Mouse (Mus musculus) limb, embryonic 14.5 days (tissue): Measurements from ENCODE around the gene Ank2. TPM values are rescaled to one million over a fixed set of nuclear protein-coding genes. Genes with fewer than 3 reads are reported as not detected.

Experiments
- ATAC-seq: fragments of 200-750 bp; cut with Nextera tagmentation; 2 replicates; pipeline ENCODE4 v1.8.0; 2017; ENCODE audit warnings: low read depth, moderate number of reproducible peaks, moderate TSS enrichment; ENCODE audit not compliant: low FRiP score
- DNase-seq: peaks from one replicate; pipeline ENCODE4 v3.0.0-alpha.2; 2015; ENCODE audit warnings: low spot score
- H3K27ac ChIP-seq: fragments of 300-500 bp; sonication (generic); replicated peaks from 2 replicates; pipeline ENCODE4 v1.5.1; 2014; ENCODE audit warnings: low read depth, mild to moderate bottlenecking, low read length, moderate library complexity, mixed read lengths
- H3K27me3 ChIP-seq: fragments of 300-500 bp; sonication (generic); 2 replicates; pipeline ENCODE4 v1.6.1; 2014; ENCODE audit warnings: low read length, mixed read lengths; ENCODE audit not compliant: control insufficient read depth, insufficient read depth
- H3K36me3 ChIP-seq: fragments of 300-500 bp; sonication (generic); 2 replicates; pipeline ENCODE4 v1.6.1; 2014; ENCODE audit warnings: mild to moderate bottlenecking, low read length, moderate library complexity, mixed read lengths; ENCODE audit not compliant: control insufficient read depth, insufficient read depth
- H3K4me1 ChIP-seq: fragments of 300-500 bp; sonication (generic); 2 replicates; pipeline ENCODE4 v1.6.1; 2014; ENCODE audit warnings: antibody characterized with exemption, low read length, mixed read lengths; ENCODE audit not compliant: control insufficient read depth, insufficient read depth
- H3K4me2 ChIP-seq: fragments of 300-500 bp; sonication (generic); replicated peaks from 2 replicates; pipeline ENCODE4 v1.6.1; 2014; ENCODE audit warnings: low read depth, mild to moderate bottlenecking, low read length, moderate library complexity; ENCODE audit not compliant: severe bottlenecking
- H3K4me3 ChIP-seq: fragments of 300-500 bp; sonication (generic); replicated peaks from 2 replicates; pipeline ENCODE4 v1.5.1; 2014; ENCODE audit warnings: low read length
- H3K9ac ChIP-seq: fragments of 300-500 bp; sonication (generic); 2 replicates; pipeline ENCODE4 v1.6.1; 2014; ENCODE audit warnings: mild to moderate bottlenecking, low read depth, low read length, moderate library complexity; ENCODE audit not compliant: severe bottlenecking
- H3K9me3 ChIP-seq: fragments of 300-500 bp; sonication (generic); 2 replicates; pipeline ENCODE4 v1.6.1; 2016; ENCODE audit warnings: low read length; ENCODE audit not compliant: control insufficient read depth
- POLR2A ChIP-seq: fragments of 200-500 bp; IDR thresholded peaks from 2 replicates; pipeline ENCODE4 v1.8.0; 2012; ENCODE audit warnings: inconsistent platforms, mild to moderate bottlenecking, moderate library complexity, borderline replicate concordance; ENCODE audit not compliant: insufficient read depth, insufficient read length; ENCODE audit errors: extremely low read depth
- WGBS: fragments of 180-500 bp; shearing (Covaris S2); extraction: QIAGEN DNeasy Blood & Tissue Kit; methylation state at CpG from one replicate; pipeline ENCODE4 v1.1.7; 2014; 5-methylcytosine and 5-hydroxymethylcytosine counted together
- polyA plus RNA-seq, 2 experiments: library from polyadenylated mRNA; depleted of rRNA in 1 of 2; stranded (reverse) in 1 of 2; unstranded in 1 of 2; fragments of >200 nt; fragmentation: Nextera tagmentation in 1 of 2; extraction: Ambion mirVana in 1 of 2; gene quantifications; 2 replicates each; pipeline versions ENCODE4 v1.2.1 to v1.2.3; 2012 to 2014

The Ank2 gene
- polyA plus RNA-seq, 2 experiments: 33.0 to 41.6 TPM

DNA sequence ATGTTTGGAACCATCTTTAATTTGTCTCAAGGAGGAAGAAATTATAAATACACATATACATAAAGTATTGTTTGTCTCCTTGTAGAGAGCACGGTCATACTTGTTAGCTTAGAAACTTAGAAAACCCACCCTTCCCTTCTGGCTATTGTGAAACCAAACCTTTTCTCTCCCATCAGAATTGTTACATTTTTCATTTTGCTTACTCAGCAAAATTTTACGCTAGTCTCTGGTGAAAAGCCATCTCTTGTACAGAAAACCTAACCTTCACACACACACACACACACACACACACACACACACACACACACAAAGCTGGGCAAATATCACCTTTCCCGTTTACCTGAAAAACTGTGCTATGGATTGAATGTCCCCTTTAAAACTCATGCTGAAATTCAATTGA lies 217.8 kb downstream of the Ank2 start:
- Histone ChIP-seq H3K36me3 (no peaks in the 10 kb centered on the region), H3K9ac (no peak overlapping the region), H3K4me2 (no peak overlapping the region), H3K27ac (no peak overlapping the region), H3K4me3 (no peak overlapping the region), H3K9me3 (no peaks in the 10 kb centered on the region), H3K4me1 (no peaks in the 10 kb centered on the region), H3K27me3 (no peaks in the 10 kb centered on the region)
- ATAC-seq: no peak
- 87% methylated on average over 3 of the region's 3 CpGs for WGBS
- no peak for DNase-seq
- no peak for TF ChIP-seq POLR2A

DNA sequence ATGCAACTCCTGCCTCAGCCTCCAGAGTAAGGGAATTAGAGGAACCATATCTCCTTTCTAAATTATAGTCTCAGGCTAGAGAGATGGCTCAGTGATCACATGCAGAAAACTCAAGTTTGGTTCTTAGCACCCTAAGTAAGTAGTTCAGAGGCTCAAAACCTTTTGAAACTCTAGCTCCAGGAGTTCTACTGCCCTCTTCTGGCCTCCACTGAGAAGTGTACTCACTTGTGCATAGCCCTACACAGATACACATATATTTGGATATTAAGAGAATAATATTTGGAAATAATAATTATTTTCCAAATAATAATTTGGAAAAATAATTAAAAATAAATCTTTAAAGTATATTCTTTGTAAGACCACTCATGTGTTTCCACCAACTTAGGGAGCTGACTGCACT lies 218.8 kb downstream of the Ank2 start:
- DNase-seq (no peak), ATAC-seq (no peak)
- Histone ChIP-seq H3K4me1 (no peaks in the 10 kb centered on the region), H3K4me3 (no peak overlapping the region), H3K27ac (no peak overlapping the region), H3K4me2 (no peak overlapping the region), H3K9ac (no peak overlapping the region), H3K9me3 (no peaks in the 10 kb centered on the region), H3K36me3 (no peaks in the 10 kb centered on the region), H3K27me3 (no peaks in the 10 kb centered on the region)
- no peak for TF ChIP-seq POLR2A

DNA sequence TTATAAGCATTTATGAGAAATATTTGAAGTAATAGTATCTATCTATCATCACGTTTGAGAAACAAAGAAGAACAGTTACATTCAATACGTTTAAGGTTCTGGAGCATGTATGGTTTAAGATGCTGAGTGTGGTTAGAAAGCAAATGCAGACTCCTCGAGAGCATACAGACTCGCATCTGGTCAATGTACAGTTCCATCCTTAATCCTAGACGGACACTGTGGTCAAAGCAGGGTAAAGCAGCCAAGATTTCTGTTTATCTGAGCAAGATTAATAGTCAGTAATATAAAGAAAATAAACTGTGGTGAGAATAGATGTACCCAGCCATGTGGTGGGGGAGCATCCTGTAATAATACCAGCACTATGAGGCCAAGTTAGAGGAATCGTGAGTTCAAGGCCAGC lies 223.2 kb downstream of the Ank2 start:
- no peaks in the 10 kb centered on the region for H3K4me1 ChIP-seq
- no peak for TF ChIP-seq POLR2A
- no peak overlapping the region for H3K27ac ChIP-seq
- no peaks in the 10 kb centered on the region for H3K36me3 ChIP-seq
- H3K4me2 ChIP-seq: no peak overlapping the region
- DNase-seq (no peak), ATAC-seq (no peak)
- no peak overlapping the region for H3K9ac ChIP-seq
- 83% methylated on average over 6 of the region's 6 CpGs for WGBS
- H3K4me3 ChIP-seq: no peak overlapping the region
- no peaks in the 10 kb centered on the region for H3K9me3 ChIP-seq
- no peaks in the 10 kb centered on the region for H3K27me3 ChIP-seq

DNA sequence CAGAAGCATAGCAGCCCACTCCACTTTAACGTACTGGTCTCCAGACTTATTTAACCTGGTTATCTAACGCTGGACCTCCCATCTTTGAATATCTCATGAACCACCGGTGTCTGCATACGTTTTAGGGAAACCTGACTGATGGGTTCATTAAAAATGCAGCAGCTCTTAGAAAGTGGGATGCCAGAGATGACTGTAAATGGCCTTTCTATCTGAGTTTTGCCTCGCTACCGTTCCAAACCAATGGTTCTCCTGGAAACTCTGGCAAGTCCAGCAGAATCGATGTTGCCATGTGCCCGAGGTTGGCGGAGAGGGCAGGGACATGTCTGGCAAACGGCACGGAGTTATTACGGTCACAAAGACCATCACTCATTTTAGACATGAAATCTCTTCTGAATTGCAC lies 226.3 kb downstream of the Ank2 start:
- no peak overlapping the region for H3K27ac ChIP-seq
- TF ChIP-seq POLR2A: no peak
- no peaks in the 10 kb centered on the region for H3K27me3 ChIP-seq
- no peak overlapping the region for H3K4me2 ChIP-seq
- no peaks in the 10 kb centered on the region for H3K36me3 ChIP-seq
- 86% methylated on average over 12 of the region's 12 CpGs for WGBS
- no peak overlapping the region for H3K9ac ChIP-seq
- H3K4me3 ChIP-seq: no peak overlapping the region
- DNase-seq (no peak), ATAC-seq (no peak)
- no peaks in the 10 kb centered on the region for H3K9me3 ChIP-seq
- H3K4me1 ChIP-seq: no peaks in the 10 kb centered on the region

DNA sequence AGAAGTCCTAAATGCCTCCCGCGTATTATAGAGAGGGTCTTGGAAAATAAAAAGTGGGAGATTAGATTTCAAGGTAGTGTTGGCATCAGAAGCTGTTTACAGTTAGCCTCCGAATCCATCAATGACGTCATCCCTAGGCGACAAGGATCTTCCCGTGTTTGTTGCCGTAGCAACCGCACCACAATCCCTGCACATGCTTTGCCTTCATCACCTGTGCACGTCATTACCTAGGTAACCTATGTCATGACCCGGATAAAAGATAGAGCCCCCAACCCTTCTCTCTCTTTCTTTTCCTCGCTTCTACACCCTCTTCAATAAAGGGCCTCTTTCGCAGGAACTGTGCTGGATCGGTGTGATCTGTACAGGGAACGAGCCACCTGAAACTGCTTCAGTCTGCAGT lies 229.5 kb downstream of the Ank2 start:
- TF ChIP-seq POLR2A: no peak
- ATAC-seq (no peak), DNase-seq (no peak)
- Histone ChIP-seq H3K4me3 (no peak overlapping the region), H3K9ac (no peak overlapping the region), H3K4me1 (no peaks in the 10 kb centered on the region), H3K36me3 (no peaks in the 10 kb centered on the region), H3K27ac (no peak overlapping the region), H3K27me3 (no peaks in the 10 kb centered on the region), H3K9me3 (no peaks in the 10 kb centered on the region), H3K4me2 (no peak overlapping the region)
- WGBS: 85% methylated on average over 14 of the region's 14 CpGs

DNA sequence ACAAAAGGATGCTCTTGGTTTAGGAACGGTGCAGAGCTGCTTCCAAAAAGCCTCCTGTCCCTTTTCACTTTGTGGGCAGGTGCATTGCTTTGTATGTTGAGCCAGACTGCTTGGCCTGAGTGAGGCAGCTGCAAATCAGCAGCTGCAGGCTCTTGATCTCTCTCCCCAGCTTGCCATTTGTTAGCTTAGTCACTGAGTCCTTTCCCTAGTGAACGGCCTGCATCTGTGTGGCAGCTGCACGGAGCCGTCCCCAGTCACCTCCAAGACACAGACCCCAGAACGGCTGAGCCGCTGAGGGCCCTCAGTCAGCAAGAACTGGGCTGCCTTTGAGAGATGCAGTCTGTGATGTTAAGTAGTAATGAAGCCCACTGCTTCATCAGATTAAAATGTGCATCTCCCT lies 231.3 kb downstream of the Ank2 start:
- no peaks in the 10 kb centered on the region for H3K27me3 ChIP-seq
- no peaks in the 10 kb centered on the region for H3K4me1 ChIP-seq
- ATAC-seq: peak; percentile 79
- TF ChIP-seq POLR2A: no peak
- no peak overlapping the region for H3K9ac ChIP-seq
- H3K27ac ChIP-seq: 0 out of 2 replicates have a peak overlapping the region, but pooled peaks have one; percentile 22
- H3K4me2 ChIP-seq: no peak overlapping the region
- DNase-seq: peak; percentile 63
- WGBS: 16% methylated on average over 6 of the region's 6 CpGs
- no peaks in the 10 kb centered on the region for H3K9me3 ChIP-seq
- no peak overlapping the region for H3K4me3 ChIP-seq
- no peaks in the 10 kb centered on the region for H3K36me3 ChIP-seq
